Mouse (Mus musculus): ENCODE results near the gene Slc12a1. TPM values are rescaled to one million over a fixed set of nuclear protein-coding genes. Genes with fewer than 3 reads are reported as not detected.

The Slc12a1 gene
- polyA plus RNA-seq, 1 experiment from 2014 or later = not detected

DNA sequence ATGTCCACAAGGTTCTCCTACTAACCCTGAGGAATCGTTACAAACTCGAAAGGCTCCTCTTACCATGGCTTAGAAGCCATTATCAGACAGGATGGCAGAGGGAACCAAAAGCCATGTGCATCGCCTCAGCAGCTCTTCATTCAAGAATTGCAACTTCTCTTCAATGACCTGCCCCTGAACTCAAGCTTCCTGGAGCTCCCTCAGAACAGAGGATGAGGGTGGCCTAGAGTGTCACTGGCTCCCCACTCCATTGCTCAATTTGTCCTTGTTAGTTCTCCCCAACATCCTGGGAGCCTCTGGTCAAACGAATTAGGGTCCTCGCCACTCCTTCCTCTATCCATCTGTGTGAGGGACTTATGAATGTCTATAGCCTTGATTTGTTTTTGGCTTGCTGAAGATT lies 124.4 kb downstream of the Slc12a1 start:
- no peaks in the 10 kb centered on the region for H3K36me3 ChIP-seq (ENCODE audit: control insufficient read depth, insufficient read depth, low read length)
- ATAC-seq (ENCODE audit: low FRiP score, low TSS enrichment) (no peak), DNase-seq (no peak)
- H3K9me3 ChIP-seq (ENCODE audit: control insufficient read depth, low read length) = no peaks in the 10 kb centered on the region
- no peak overlapping the region for H3K9ac ChIP-seq (replicated peaks; ENCODE audit: low read length)
- no peak overlapping the region for H3K4me3 ChIP-seq (replicated peaks; ENCODE audit: low read depth, low read length)
- WGBS = 90% methylated on average over 5 of the region's 5 CpGs
- no peak overlapping the region for H3K4me2 ChIP-seq (ENCODE audit: low read length)
- no peak overlapping the region for H3K27ac ChIP-seq (replicated peaks; ENCODE audit: low read depth, low read length)
- no peaks in the 10 kb centered on the region for H3K4me1 ChIP-seq (ENCODE audit: control insufficient read depth, insufficient read depth, low read length)
- no peaks in the 10 kb centered on the region for H3K27me3 ChIP-seq (ENCODE audit: control insufficient read depth, insufficient read depth, low read length)

DNA sequence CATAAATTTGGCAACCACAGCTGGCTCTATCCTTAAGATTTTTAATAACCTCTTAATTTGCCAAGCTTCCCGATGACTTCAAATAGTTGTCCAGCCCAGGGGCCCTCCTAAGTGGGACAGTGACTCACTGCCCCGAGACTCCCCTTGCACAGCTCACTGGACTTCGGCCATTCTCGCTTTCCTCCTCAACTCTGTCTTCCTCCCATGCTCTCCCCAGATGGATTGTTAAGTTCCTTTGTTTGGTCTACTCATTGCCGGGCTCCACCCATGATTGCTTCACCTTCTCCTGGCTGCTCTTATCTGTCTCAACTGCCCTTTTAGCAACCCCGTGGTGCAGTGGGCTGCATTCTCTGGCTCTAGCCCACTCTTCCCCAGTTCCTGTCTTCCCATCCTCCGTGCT lies 126.2 kb downstream of the Slc12a1 start:
- Histone ChIP-seq H3K4me1 (ENCODE audit: control insufficient read depth, insufficient read depth, low read length) (no peaks in the 10 kb centered on the region), H3K36me3 (ENCODE audit: control insufficient read depth, insufficient read depth, low read length) (no peaks in the 10 kb centered on the region), H3K4me2 (ENCODE audit: low read length) (no peak overlapping the region), H3K9ac (replicated peaks; ENCODE audit: low read length) (no peak overlapping the region), H3K27ac (replicated peaks; ENCODE audit: low read depth, low read length) (no peak overlapping the region), H3K9me3 (ENCODE audit: control insufficient read depth, low read length) (no peaks in the 10 kb centered on the region), H3K4me3 (replicated peaks; ENCODE audit: low read depth, low read length) (no peak overlapping the region), H3K27me3 (ENCODE audit: control insufficient read depth, insufficient read depth, low read length) (no peaks in the 10 kb centered on the region)
- DNase-seq = no peak
- WGBS = 64% methylated on average over 7 of the region's 7 CpGs
- no peak for ATAC-seq (ENCODE audit: low FRiP score, low TSS enrichment)

Other genes with a start within 250 kb of the Slc12a1 start
- gene Slc24a5, start 84.4 kb upstream of the Slc12a1 start, polyA plus RNA-seq (2014; fragmentation: Nextera tagmentation; extraction: Ambion mirVana) = 7.6 and 8.1 TPM in 2 replicates
- 232 and 263 TPM in 2 replicates for gene Myef2, start 28.8 kb upstream of the Slc12a1 start, polyA plus RNA-seq (2014; fragmentation: Nextera tagmentation; extraction: Ambion mirVana)
- 11.9 and 20.2 TPM in 2 replicates for gene Ctxn2, start 15.8 kb upstream of the Slc12a1 start, polyA plus RNA-seq (2014; fragmentation: Nextera tagmentation; extraction: Ambion mirVana)
- 90.4 and 92.4 TPM in 2 replicates for gene Dut, start 94.7 kb downstream of the Slc12a1 start, polyA plus RNA-seq (2014; fragmentation: Nextera tagmentation; extraction: Ambion mirVana)

Data from midbrain, embryonic 14.5 days (tissue).